Mouse (Mus musculus) embryonic facial prominence, embryonic 14.5 days (tissue): Measurements from ENCODE around the gene Cxcl15. TPM values are rescaled to one million over a fixed set of nuclear protein-coding genes. Genes with fewer than 3 reads are reported as not detected.
A peak's percentile ranks its signal among the peaks of the same experiment; 100 is the strongest.
"Not testable (repeated sequence)": the region's sequence is repeated elsewhere in the genome, so short reads cannot be mapped to it uniquely, and the experiment has no call there.

ENCODE experiments used
- ATAC-seq: fragments of 200-750 bp; cut with Nextera tagmentation; 2 replicates; pipeline ENCODE4 v1.8.0; 2017; ENCODE audit warnings: low read depth, moderate number of reproducible peaks, moderate TSS enrichment
- DNase-seq: peaks from one replicate; pipeline ENCODE4 v3.0.0-alpha.2; 2015; ENCODE audit warnings: low spot score
- H3K27ac ChIP-seq: fragments of 300-500 bp; sonication (generic); replicated peaks from 2 replicates; pipeline ENCODE4 v1.5.1; 2014; ENCODE audit warnings: low read depth, mild to moderate bottlenecking, low read length, moderate library complexity
- H3K27me3 ChIP-seq: fragments of 300-500 bp; sonication (generic); replicated peaks from 2 replicates; pipeline ENCODE4 v1.6.1; 2014; ENCODE audit warnings: low read length; ENCODE audit not compliant: control insufficient read depth, insufficient read depth
- H3K36me3 ChIP-seq: fragments of 300-500 bp; sonication (generic); 2 replicates; pipeline ENCODE4 v1.6.1; 2014; ENCODE audit warnings: low read length, mixed read lengths; ENCODE audit not compliant: control insufficient read depth, insufficient read depth
- H3K4me1 ChIP-seq: fragments of 300-500 bp; sonication (generic); 2 replicates; pipeline ENCODE4 v1.6.1; 2014; ENCODE audit warnings: antibody characterized with exemption, low read length; ENCODE audit not compliant: control insufficient read depth, insufficient read depth
- H3K4me2 ChIP-seq: fragments of 300-500 bp; sonication (generic); 2 replicates; pipeline ENCODE4 v1.6.1; 2014; ENCODE audit warnings: low read depth, mild to moderate bottlenecking, low read length, moderate library complexity, mixed read lengths
- H3K4me3 ChIP-seq: fragments of 300-500 bp; sonication (generic); 2 replicates; pipeline ENCODE4 v1.5.1; 2014; ENCODE audit warnings: low read depth, mild to moderate bottlenecking, low read length
- H3K9ac ChIP-seq: fragments of 300-500 bp; sonication (generic); 2 replicates; pipeline ENCODE4 v1.6.1; 2014; ENCODE audit warnings: low read depth, mild to moderate bottlenecking, low read length, moderate library complexity, mixed read lengths
- H3K9me3 ChIP-seq: fragments of 300-500 bp; sonication (generic); 2 replicates; pipeline ENCODE4 v1.6.1; 2016; ENCODE audit warnings: low read length; ENCODE audit not compliant: control insufficient read depth
- WGBS: fragments of 180-500 bp; shearing (Covaris S2); extraction: QIAGEN DNeasy Blood & Tissue Kit; methylation state at CpG from one replicate; pipeline ENCODE4 v1.1.7; 2014; 5-methylcytosine and 5-hydroxymethylcytosine counted together
- polyA plus RNA-seq: library from polyadenylated mRNA; unstranded; fragments of >200 nt; fragmentation: Nextera tagmentation; extraction: Ambion mirVana; gene quantifications from 2 replicates; pipeline ENCODE4 v1.2.1, GENCODE M21; 2014

Cxcl15 gene
- polyA plus RNA-seq, 1 experiment from 2014 or later: 0.07 TPM

- Histone ChIP-seq H3K9me3 (no peaks in the 10 kb centered on the region), H3K27ac (no peak within 1 kb of the TSS), H3K36me3 (no peaks in the 10 kb centered on the region), H3K9ac (no peak within 1 kb of the TSS), H3K4me2 (peak within 1 kb of the TSS; percentile 60), H3K4me3 (peak within 1 kb of the TSS; percentile 24), H3K27me3 (no peaks in the 10 kb centered on the region), H3K4me1 (no peaks in the 10 kb centered on the region; the same call in 1 of the 2 replicates)
- WGBS: 18% methylated on average over 19 of the region's 26 CpGs
- peak; percentile 54 for DNase-seq
- peak; percentile 84 for ATAC-seq
Observed at GRCm38 (mm10) chr5:90785659-90786588, 8.4 kb upstream of the Cxcl15 start, which contains the start of gene Cxcl3. TSS of gene Cxcl3 (plus strand) at chr5:90786103.

GRCm38 (mm10) chr5:90788114-90788513 lies 6.2 kb upstream of the Cxcl15 start:
- H3K36me3 ChIP-seq: no peaks in the 10 kb centered on the region
- H3K9me3 ChIP-seq: no peaks in the 10 kb centered on the region
- no peak overlapping the region for H3K4me2 ChIP-seq
- no peak for ATAC-seq
- 67% methylated on average over 4 of the region's 4 CpGs for WGBS
- no peak overlapping the region for H3K27ac ChIP-seq
- DNase-seq: no peak
- H3K27me3 ChIP-seq: no peaks in the 10 kb centered on the region
- no peak overlapping the region for H3K4me3 ChIP-seq
- no peak overlapping the region for H3K9ac ChIP-seq
- H3K4me1 ChIP-seq: no peaks in the 10 kb centered on the region; the same call in 1 of the 2 replicates

- Histone ChIP-seq H3K36me3 (no peaks in the 10 kb centered on the region), H3K9ac (no peak overlapping the region), H3K27me3 (no peaks in the 10 kb centered on the region), H3K9me3 (no peaks in the 10 kb centered on the region), H3K4me2 (no peak overlapping the region), H3K4me3 (no peak overlapping the region), H3K4me1 (no peaks in the 10 kb centered on the region; the same call in 1 of the 2 replicates), H3K27ac (no peak overlapping the region)
- WGBS: 70% methylated on average over 11 of the region's 11 CpGs
- no peak for ATAC-seq
- DNase-seq: no peak
Observed at GRCm38 (mm10) chr5:90789306-90790073, 4.8 kb upstream of the Cxcl15 start.

- no peaks in the 10 kb centered on the region for H3K27me3 ChIP-seq
- H3K27ac ChIP-seq: no peak overlapping the region
- H3K4me2 ChIP-seq: no peak overlapping the region
- H3K9ac ChIP-seq: no peak overlapping the region
- H3K4me1 ChIP-seq: no peaks in the 10 kb centered on the region; the same call in 1 of the 2 replicates
- 48% methylated on average over 8 of the region's 8 CpGs for WGBS
- DNase-seq: no peak
- no peak for ATAC-seq
- H3K9me3 ChIP-seq: no peaks in the 10 kb centered on the region
- H3K4me3 ChIP-seq: no peak overlapping the region
- H3K36me3 ChIP-seq: no peaks in the 10 kb centered on the region
Observed at GRCm38 (mm10) chr5:90790074-90790502, 4.2 kb upstream of the Cxcl15 start.

GRCm38 (mm10) chr5:90795392-90795791 lies 1.1 kb downstream of the Cxcl15 start:
- H3K36me3 ChIP-seq, H3K4me3 ChIP-seq, H3K9me3 ChIP-seq, H3K27ac ChIP-seq, H3K4me1 ChIP-seq, H3K27me3 ChIP-seq, H3K9ac ChIP-seq, H3K4me2 ChIP-seq, ATAC-seq, DNase-seq: not testable (repeated sequence)
- WGBS: 83% methylated on average over 2 of the region's 2 CpGs

GRCm38 (mm10) chr5:90804574-90804973 lies 10.2 kb downstream of the Cxcl15 start:
- Histone ChIP-seq H3K36me3 (no peaks in the 10 kb centered on the region), H3K27ac (no peak overlapping the region), H3K9ac (no peak overlapping the region), H3K27me3 (no peaks in the 10 kb centered on the region), H3K4me2 (no peak overlapping the region), H3K9me3 (no peaks in the 10 kb centered on the region), H3K4me3 (no peak overlapping the region), H3K4me1 (no peaks in the 10 kb centered on the region)
- ATAC-seq (no peak), DNase-seq (peak; percentile 26)

GRCm38 (mm10) chr5:90806050-90806449 lies 11.7 kb downstream of the Cxcl15 start:
- Histone ChIP-seq H3K36me3 (no peaks in the 10 kb centered on the region), H3K4me2 (no peak overlapping the region), H3K9ac (no peak overlapping the region), H3K4me1 (no peaks in the 10 kb centered on the region), H3K27me3 (no peaks in the 10 kb centered on the region), H3K9me3 (no peaks in the 10 kb centered on the region), H3K4me3 (no peak overlapping the region), H3K27ac (no peak overlapping the region)
- DNase-seq (peak; percentile 64), ATAC-seq (no peak)

- 58% methylated on average over 3 of the region's 3 CpGs for WGBS
- no peaks in the 10 kb centered on the region for H3K36me3 ChIP-seq
- no peaks in the 10 kb centered on the region for H3K9me3 ChIP-seq
- no peak overlapping the region for H3K9ac ChIP-seq
- no peak overlapping the region; the same call in 1 of the 2 replicates for H3K27ac ChIP-seq
- no peaks in the 10 kb centered on the region for H3K4me1 ChIP-seq
- H3K4me2 ChIP-seq: no peak overlapping the region
- ATAC-seq (no peak), DNase-seq (peak; percentile 73)
- no peaks in the 10 kb centered on the region for H3K27me3 ChIP-seq
- H3K4me3 ChIP-seq: no peak overlapping the region
Observed at GRCm38 (mm10) chr5:90807176-90807950, 13.0 kb downstream of the Cxcl15 start.
